Mouse (Mus musculus) CH12.LX (cell line): ENCODE measurements around the gene Gm11627.

Source experiments
- CTCF ChIP-seq, 2 experiments: IDR thresholded peaks in 1 of 2; conservative IDR thresholded peaks in 1 of 2; 2 replicates each; pipeline ENCODE4 v1.5.1; 2011 to 2012; ENCODE audit warnings: low read depth in 2 of 2, low read length in 2 of 2, improper control_type of control experiment in 1 of 2, inconsistent platforms in 1 of 2, mild to moderate bottlenecking in 1 of 2, moderate library complexity in 1 of 2
- MAFK ChIP-seq: IDR thresholded peaks from 2 replicates; pipeline ENCODE4 v1.6.1; 2011; ENCODE audit warnings: low read length, improper control_type of control experiment; ENCODE audit not compliant: insufficient replicate concordance
- RAD21 ChIP-seq: IDR thresholded peaks from 2 replicates; pipeline ENCODE4 v1.6.1; 2011; ENCODE audit warnings: low read depth, mild to moderate bottlenecking, low read length, improper control_type of control experiment, moderate library complexity

DNA sequence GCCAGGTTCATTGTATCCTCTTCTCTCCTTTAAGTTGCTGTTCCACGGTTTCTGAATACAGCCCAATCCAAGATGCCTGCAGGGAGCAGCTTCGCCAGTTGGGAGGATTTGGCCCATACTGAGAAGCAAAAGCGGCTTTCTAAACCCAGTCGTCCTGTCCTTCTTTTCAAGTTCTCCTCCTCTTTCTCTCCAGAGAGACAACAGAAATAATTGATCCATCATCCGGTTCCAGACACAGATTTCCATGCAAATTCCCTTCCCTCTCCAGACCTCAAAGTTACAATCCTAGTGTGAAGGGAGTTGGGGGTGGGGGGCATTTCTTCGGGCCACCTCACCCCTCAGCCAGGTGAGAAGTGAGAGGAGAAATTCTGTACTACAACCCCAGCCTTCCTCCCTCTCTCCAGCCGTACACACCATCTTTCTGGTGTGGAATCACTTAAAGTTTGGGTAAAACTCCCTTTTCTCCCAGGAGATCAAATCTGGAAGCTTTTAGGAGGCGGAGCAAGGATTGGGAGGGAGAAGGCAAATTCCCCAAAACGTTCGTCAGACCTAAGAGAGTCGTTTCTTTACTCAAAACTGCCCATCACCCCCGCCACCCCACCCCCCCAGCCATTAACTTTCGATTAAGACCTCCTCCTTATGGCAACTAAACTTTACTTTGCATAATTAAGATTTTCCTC lies 23.7 kb upstream of the Gm11627 start:
- TF ChIP-seq MAFK = no peak
- no peak for TF ChIP-seq CTCF (conservative IDR thresholded peaks at IDR 0.05 in 1 of 2, IDR thresholded peaks at IDR 0.05 in 1 of 2; ENCODE audit: low read depth in 2 of 2, low read length in 2 of 2)
- no peak for TF ChIP-seq RAD21
